Mouse (Mus musculus) limb, embryonic 15.5 days (tissue): ENCODE results near the gene Fam241b. TPM values are rescaled to one million over a fixed set of nuclear protein-coding genes. Genes with fewer than 3 reads are reported as not detected.
A peak's percentile ranks its signal among the peaks of the same experiment; 100 is the strongest.

Source experiments
- ATAC-seq: fragments of 200-750 bp; cut with Nextera tagmentation; 2 replicates; pipeline ENCODE4 v1.8.0; 2017; ENCODE audit warnings: low read depth, moderate TSS enrichment; ENCODE audit not compliant: insufficient number of reproducible peaks, low FRiP score, low TSS enrichment
- H3K27ac ChIP-seq: fragments of 300-500 bp; sonication (generic); 2 replicates; pipeline ENCODE4 v1.5.1; 2015; ENCODE audit warnings: moderate library complexity, mild to moderate bottlenecking, inconsistent platforms
- H3K27me3 ChIP-seq: fragments of 300-500 bp; sonication (generic); 2 replicates; pipeline ENCODE4 v1.6.1; 2015; ENCODE audit warnings: inconsistent platforms
- H3K36me3 ChIP-seq: fragments of 300-500 bp; sonication (generic); 2 replicates; pipeline ENCODE4 v1.6.1; 2015; ENCODE audit warnings: inconsistent platforms
- H3K4me1 ChIP-seq: fragments of 300-500 bp; sonication (generic); 2 replicates; pipeline ENCODE4 v1.6.1; 2015; ENCODE audit warnings: inconsistent platforms
- H3K4me2 ChIP-seq: fragments of 300-500 bp; sonication (generic); 2 replicates; pipeline ENCODE4 v1.6.1; 2015; ENCODE audit warnings: mild to moderate bottlenecking, inconsistent platforms
- H3K4me3 ChIP-seq: fragments of 300-500 bp; sonication (generic); 2 replicates; pipeline ENCODE4 v1.5.1; 2015; ENCODE audit warnings: mild to moderate bottlenecking, inconsistent platforms
- H3K9ac ChIP-seq: fragments of 300-500 bp; sonication (generic); 2 replicates; pipeline ENCODE4 v1.6.1; 2015; ENCODE audit warnings: inconsistent platforms
- H3K9me3 ChIP-seq: fragments of 300-500 bp; sonication (generic); 2 replicates; pipeline ENCODE4 v1.6.1; 2016; ENCODE audit warnings: inconsistent platforms
- WGBS: fragments of 180-500 bp; shearing (Covaris S2); methylation state at CpG from one replicate; pipeline ENCODE4 v1.1.7; 2015; 5-methylcytosine and 5-hydroxymethylcytosine counted together
- polyA plus RNA-seq: library from polyadenylated mRNA; unstranded; fragments of >200 nt; fragmentation: Nextera tagmentation; extraction: Ambion mirVana; gene quantifications from 2 replicates; pipeline ENCODE4 v1.2.1, GENCODE M21; 2015

The Fam241b gene
- polyA plus RNA-seq, 1 experiment from 2014 or later = 20.1 TPM

DNA sequence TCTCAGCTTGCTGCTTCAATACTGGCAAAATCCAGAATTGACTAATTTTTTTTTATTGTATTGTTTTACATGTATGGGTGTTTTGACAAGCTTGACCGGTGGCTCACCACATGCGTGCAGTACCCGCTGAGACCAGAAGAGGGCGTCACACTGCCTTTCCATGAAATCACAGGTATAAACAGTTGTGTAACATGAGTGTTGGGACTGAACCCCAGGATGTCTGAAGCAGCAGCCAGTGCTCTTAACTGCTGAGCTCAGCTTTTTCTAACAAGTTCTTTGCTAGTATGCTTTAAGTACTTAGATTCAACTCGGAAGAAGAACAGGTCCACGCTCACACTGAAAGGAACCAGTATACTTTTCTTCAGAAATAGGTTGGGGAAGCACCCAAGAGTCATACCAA lies 16.6 kb downstream of the Fam241b start:
- ATAC-seq = no peak
- no peak overlapping the region for H3K4me3 ChIP-seq
- no peaks in the 10 kb centered on the region for H3K36me3 ChIP-seq
- 48% methylated on average over 6 of the region's 6 CpGs for WGBS
- H3K27me3 ChIP-seq = peaks cover 57% of the 10 kb centered on the region
- H3K9ac ChIP-seq = no peak overlapping the region
- no peak overlapping the region for H3K27ac ChIP-seq
- no peak overlapping the region for H3K4me2 ChIP-seq
- peaks cover 11% of the 10 kb centered on the region for H3K4me1 ChIP-seq
- no peaks in the 10 kb centered on the region for H3K9me3 ChIP-seq

- H3K27me3 ChIP-seq = peaks cover 20% of the 10 kb centered on the region
- 72% methylated on average over 9 of the region's 9 CpGs for WGBS
- no peak for ATAC-seq
- H3K4me2 ChIP-seq = no peak overlapping the region
- H3K27ac ChIP-seq = no peak overlapping the region
- H3K9ac ChIP-seq = no peak overlapping the region
- peaks cover 11% of the 10 kb centered on the region for H3K4me1 ChIP-seq
- H3K36me3 ChIP-seq = no peaks in the 10 kb centered on the region
- H3K4me3 ChIP-seq = no peak overlapping the region
- no peaks in the 10 kb centered on the region for H3K9me3 ChIP-seq
Measured at GRCm38 (mm10) chr10:62113865-62114647, 29.7 kb downstream of the Fam241b start.

DNA sequence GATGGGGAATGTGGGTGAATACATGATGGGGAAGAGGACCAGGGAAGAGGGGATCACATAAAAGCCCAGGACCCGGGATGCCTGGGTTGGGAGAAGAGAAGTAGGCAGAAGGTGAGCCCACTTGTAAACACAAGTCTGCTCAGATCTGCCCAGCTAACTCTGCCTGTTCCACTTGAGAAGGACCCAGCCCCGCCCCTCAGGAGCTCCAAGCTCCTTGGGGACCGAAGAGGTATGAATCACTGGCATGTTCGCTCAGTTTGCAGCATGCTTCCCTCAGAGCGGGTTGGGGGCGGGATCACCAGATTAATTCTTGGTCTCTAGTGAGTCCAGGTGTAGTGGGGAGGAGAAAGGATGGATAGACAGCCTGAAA lies 32.5 kb downstream of the Fam241b start:
- H3K4me3 ChIP-seq = peak overlapping the region; percentile 65
- no peaks in the 10 kb centered on the region for H3K9me3 ChIP-seq
- H3K4me1 ChIP-seq = peaks cover 11% of the 10 kb centered on the region
- H3K4me2 ChIP-seq = peak overlapping the region; percentile 95
- H3K27ac ChIP-seq = no peak overlapping the region
- no peak for ATAC-seq
- no peak overlapping the region for H3K9ac ChIP-seq
- H3K36me3 ChIP-seq = no peaks in the 10 kb centered on the region
- 40% methylated on average over 6 of the region's 6 CpGs for WGBS
- H3K27me3 ChIP-seq = peaks cover 26% of the 10 kb centered on the region

- Histone ChIP-seq H3K27ac (no peak overlapping the region), H3K4me2 (peak overlapping the region; percentile 95), H3K27me3 (peaks cover 26% of the 10 kb centered on the region), H3K4me1 (peaks cover 11% of the 10 kb centered on the region), H3K9me3 (no peaks in the 10 kb centered on the region), H3K9ac (peak overlapping the region; percentile 58), H3K4me3 (peak overlapping the region; percentile 65), H3K36me3 (no peaks in the 10 kb centered on the region)
- under 1% methylated on average over 56 of the region's 57 CpGs for WGBS
- ATAC-seq = no peak
Measured at GRCm38 (mm10) chr10:62110504-62111206, 33.1 kb downstream of the Fam241b start.

DNA sequence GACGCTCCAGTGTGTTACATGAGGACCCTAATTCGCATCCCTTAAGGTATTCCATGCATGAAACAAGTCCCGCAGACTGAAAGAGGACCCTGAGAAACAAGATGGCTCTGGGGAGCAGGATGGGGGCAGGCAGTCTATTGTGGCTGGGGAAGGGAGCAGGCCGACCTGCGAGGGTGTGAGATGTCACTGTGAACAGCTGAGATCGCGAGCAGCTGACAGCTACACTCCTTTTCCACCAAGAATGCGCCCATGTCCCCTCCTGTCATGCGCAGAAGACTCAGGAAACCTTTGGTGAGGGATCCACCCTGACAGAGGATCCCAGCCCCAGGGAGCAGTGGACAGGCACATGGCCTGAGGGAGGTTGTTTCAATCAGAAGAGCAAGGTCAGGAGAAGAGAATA lies 36.7 kb downstream of the Fam241b start:
- H3K36me3 ChIP-seq = no peaks in the 10 kb centered on the region
- WGBS = 69% methylated on average over 9 of the region's 9 CpGs
- no peak for ATAC-seq

GRCm38 (mm10) chr10:62104835-62105576 lies 38.7 kb downstream of the Fam241b start:
- WGBS = 25% methylated on average over 7 of the region's 7 CpGs
- Histone ChIP-seq H3K9ac (no peak overlapping the region), H3K4me1 (peaks cover 11% of the 10 kb centered on the region), H3K9me3 (no peaks in the 10 kb centered on the region), H3K4me2 (no peak overlapping the region), H3K27me3 (peaks cover 38% of the 10 kb centered on the region), H3K4me3 (no peak overlapping the region), H3K27ac (no peak overlapping the region), H3K36me3 (no peaks in the 10 kb centered on the region)
- no peak for ATAC-seq

More for the DNA sequence above, 36.7 kb downstream of the Fam241b start:
- no peak overlapping the region for H3K4me2 ChIP-seq
- H3K27ac ChIP-seq = no peak overlapping the region
- H3K4me1 ChIP-seq = peaks cover 11% of the 10 kb centered on the region
- H3K27me3 ChIP-seq = peaks cover 50% of the 10 kb centered on the region
- H3K4me3 ChIP-seq = no peak overlapping the region
- H3K9ac ChIP-seq = no peak overlapping the region
- H3K9me3 ChIP-seq = no peaks in the 10 kb centered on the region

DNA sequence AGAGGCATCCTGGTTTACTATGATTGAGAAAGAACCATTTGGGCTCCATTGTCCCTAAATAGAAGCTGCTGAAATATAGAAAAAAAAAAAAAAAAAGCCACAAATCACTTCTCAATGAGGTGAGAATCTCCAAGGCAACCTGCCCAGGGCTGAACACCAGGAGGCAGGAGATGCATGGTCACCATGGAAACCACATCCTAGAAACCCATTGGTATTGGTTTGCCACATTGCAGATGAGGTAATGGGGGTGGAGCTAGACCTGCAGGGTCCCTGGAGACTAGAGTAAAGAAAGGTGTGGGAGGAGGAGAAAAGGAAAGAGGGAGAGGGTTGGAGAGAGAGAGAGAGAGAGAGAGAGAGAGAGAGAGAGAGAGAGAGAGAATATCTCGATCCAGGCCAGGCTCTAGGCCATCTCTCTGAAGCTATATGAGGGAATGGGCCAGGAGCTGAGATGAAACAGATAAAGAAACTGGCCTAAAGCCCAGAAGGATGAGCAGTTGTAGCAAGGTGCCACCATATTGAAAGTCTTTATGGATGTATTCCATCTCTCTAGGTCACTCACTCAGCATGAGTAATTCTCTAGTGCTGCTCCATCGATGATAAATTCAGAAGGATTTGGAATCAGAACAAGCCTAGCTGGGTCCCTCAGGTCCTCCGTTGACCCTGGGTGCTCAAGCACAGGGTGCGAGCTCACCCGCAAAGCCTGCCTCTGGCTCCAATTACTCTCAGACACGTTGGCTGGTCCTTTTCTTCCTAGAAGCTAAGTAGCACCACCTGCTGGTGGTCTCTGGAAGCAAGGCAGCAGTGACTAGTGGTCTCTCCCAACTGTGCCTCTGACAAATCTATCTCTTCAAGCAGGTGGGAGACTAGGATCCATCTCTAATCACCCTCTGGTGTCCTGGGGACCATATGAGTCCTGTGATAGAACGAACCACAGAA lies 41.9 kb downstream of the Fam241b start:
- 9% methylated on average over 7 of the region's 7 CpGs for whole genome bisulfite sequencing
- Histone ChIP-seq H3K27ac (no peak overlapping the region), H3K4me1 (peaks cover 23% of the 10 kb centered on the region), H3K4me2 (0 out of 2 replicates have a peak overlapping the region, but pooled peaks have one; percentile 19), H3K36me3 (no peaks in the 10 kb centered on the region), H3K4me3 (no peak overlapping the region), H3K9ac (no peak overlapping the region), H3K9me3 (no peaks in the 10 kb centered on the region), H3K27me3 (peaks cover 23% of the 10 kb centered on the region)
- no peak; the same call in 1 of the 2 replicates for ATAC-seq

- Histone ChIP-seq H3K4me2 (no peak overlapping the region), H3K27me3 (peaks cover 23% of the 10 kb centered on the region), H3K9ac (no peak overlapping the region), H3K4me3 (no peak overlapping the region), H3K9me3 (no peaks in the 10 kb centered on the region), H3K27ac (no peak overlapping the region), H3K4me1 (peaks cover 24% of the 10 kb centered on the region), H3K36me3 (no peaks in the 10 kb centered on the region)
- WGBS = 41% methylated on average over 10 of the region's 10 CpGs
- peak; percentile 17; the same call in 1 of the 2 replicates for ATAC-seq
Measured at GRCm38 (mm10) chr10:62099749-62100403, 43.8 kb downstream of the Fam241b start.

- Histone ChIP-seq H3K27me3 (no peaks in the 10 kb centered on the region), H3K36me3 (no peaks in the 10 kb centered on the region), H3K9me3 (no peaks in the 10 kb centered on the region), H3K4me1 (peaks cover 8% of the 10 kb centered on the region), H3K27ac (no peak overlapping the region), H3K4me3 (no peak overlapping the region), H3K4me2 (no peak overlapping the region), H3K9ac (no peak overlapping the region)
- no peak for ATAC-seq
- 80% methylated on average over 6 of the region's 6 CpGs for WGBS
Measured at GRCm38 (mm10) chr10:62094401-62094800, 49.3 kb downstream of the Fam241b start.

- no peak for ATAC-seq
- Histone ChIP-seq H3K4me3 (no peak overlapping the region), H3K9ac (no peak overlapping the region), H3K9me3 (no peaks in the 10 kb centered on the region), H3K27me3 (no peaks in the 10 kb centered on the region), H3K4me1 (peaks cover 9% of the 10 kb centered on the region), H3K36me3 (no peaks in the 10 kb centered on the region), H3K27ac (no peak overlapping the region), H3K4me2 (no peak overlapping the region)
- 70% methylated on average over 7 of the region's 7 CpGs for WGBS
Measured at GRCm38 (mm10) chr10:62093903-62094302, 49.8 kb downstream of the Fam241b start.

- H3K4me2 ChIP-seq = no peak overlapping the region
- H3K36me3 ChIP-seq = no peaks in the 10 kb centered on the region
- no peak overlapping the region for H3K9ac ChIP-seq
- 0 out of 2 replicates have a peak, but pooled peaks cover 9% of the 10 kb centered on the region for H3K4me1 ChIP-seq
- no peak for ATAC-seq
- H3K27ac ChIP-seq = no peak overlapping the region
- H3K9me3 ChIP-seq = no peaks in the 10 kb centered on the region
- H3K4me3 ChIP-seq = no peak overlapping the region
- H3K27me3 ChIP-seq = no peaks in the 10 kb centered on the region
Measured at GRCm38 (mm10) chr10:62089486-62089885, 54.2 kb downstream of the Fam241b start.
